Mouse (Mus musculus) erythroid progenitor cell, adult 5-6 weeks (primary cell): Measurements from ENCODE around the gene Zfp354b. TPM values are rescaled to one million over a fixed set of nuclear protein-coding genes. Genes with fewer than 3 reads are reported as not detected.

Experiments used
- ATAC-seq: replicated peaks from 2 replicates; pipeline ENCODE4 v1.8.0; 2016; ENCODE audit warnings: moderate number of reproducible peaks, mild to moderate bottlenecking, moderate TSS enrichment, inconsistent platforms; ENCODE audit not compliant: poor library complexity, low FRiP score, severe bottlenecking
- total RNA-seq, 2 experiments: library from RNA; stranded (forward) in 1 of 2; stranded (reverse) in 1 of 2; fragments of 150-400 nt in 1 of 2; fragments of 186-747, 209-891 nt in 1 of 2; gene quantifications; 2 replicates each; pipeline versions ENCODE4 v1.2.3 to v1.2.4; 2015 to 2017; ENCODE audit warnings: low replicate concordance in 2 of 2

The Zfp354b gene
- total RNA-seq (2015; ENCODE audit: low replicate concordance) (not detected in 2 replicates), total RNA-seq (2017; ENCODE audit: low replicate concordance) (not detected in 2 replicates)

DNA sequence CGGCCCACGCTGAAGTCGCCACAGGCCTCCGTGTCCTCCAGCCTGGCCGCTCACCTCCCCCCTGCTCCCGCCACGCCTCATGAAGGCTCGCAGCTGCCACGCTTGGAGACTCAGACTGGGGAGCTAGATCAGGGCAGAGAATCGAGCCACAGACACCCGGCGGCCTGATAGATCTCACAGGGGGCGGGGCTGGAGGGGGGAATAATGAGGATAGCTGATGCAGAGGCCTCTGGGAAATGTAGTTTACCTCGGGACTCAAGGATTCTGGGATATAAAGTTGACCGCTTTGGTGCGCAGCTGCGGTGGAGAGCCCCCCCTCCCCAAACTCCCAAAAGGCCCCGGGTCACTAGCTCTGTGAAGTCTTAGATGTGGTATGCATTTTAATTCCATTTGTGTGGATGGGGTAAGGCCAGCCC lies at the start of gene Zfp354b:
Gene Zfp354b, minus strand, starts transcription at position 183 of the 416 bp plus-strand sequence.
- no peak for ATAC-seq

DNA sequence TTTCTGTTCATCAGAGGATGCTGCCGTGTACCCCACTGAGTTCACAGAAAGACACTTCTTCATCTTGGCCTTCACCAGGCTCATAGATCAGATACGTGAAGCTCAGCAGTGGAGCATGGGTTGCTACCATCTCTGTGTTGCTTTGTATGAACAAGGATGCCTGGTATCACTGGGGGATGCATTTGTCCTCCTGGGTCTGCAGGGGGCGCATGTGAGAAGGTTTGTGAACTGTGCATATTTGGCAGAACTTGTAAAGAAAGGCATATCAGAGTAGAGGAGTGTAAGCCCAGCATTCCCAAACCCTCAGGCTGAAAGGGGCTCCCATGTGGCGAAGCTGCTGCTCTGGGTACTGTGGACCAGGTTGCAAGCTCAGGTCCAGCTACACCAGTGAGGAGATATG lies 45.8 kb upstream of the Zfp354b start:
- no peak for ATAC-seq

DNA sequence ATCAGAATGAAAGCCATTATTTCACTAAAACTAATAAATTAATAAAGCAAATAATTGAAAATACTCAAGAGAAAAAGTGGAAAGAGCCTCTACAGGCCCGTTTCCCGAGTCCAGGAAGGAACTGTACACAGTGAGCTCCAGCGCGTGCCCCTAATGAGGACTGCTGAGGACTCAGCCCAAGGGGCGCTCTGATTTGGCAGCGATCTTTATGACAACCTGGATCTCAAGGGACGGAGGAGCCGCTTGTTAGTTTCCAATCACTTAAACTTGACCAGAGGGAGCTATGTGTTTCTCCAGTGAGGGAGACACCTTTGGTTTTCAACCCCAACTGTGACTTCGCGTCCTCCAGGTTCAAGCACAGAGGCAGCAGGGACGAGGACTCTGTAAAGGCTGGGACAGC lies 34.8 kb upstream of the Zfp354b start, which contains the start of gene Olfr1378:
Gene Olfr1378, plus strand, starts transcription at position 301 of the 400 bp plus-strand sequence.
- ATAC-seq: no peak

DNA sequence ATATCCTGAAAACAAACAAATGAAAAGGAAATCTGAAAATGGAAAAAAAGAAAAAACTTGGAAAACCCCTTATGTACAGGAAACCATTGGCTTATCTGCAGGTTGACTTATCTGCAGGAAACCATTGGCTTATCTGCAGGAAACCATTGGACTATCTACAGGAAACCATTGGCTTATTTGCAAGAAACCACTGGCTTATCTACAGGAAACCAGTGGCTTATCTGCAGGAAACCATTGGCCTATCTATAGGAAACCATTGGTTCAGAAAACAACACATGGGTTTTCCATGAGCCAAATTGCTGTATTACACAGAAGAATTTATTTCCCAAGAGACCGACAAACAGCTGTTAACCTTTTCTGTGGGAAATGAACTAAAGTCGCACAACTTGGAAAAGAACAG lies 33.5 kb upstream of the Zfp354b start:
- ATAC-seq: no peak

DNA sequence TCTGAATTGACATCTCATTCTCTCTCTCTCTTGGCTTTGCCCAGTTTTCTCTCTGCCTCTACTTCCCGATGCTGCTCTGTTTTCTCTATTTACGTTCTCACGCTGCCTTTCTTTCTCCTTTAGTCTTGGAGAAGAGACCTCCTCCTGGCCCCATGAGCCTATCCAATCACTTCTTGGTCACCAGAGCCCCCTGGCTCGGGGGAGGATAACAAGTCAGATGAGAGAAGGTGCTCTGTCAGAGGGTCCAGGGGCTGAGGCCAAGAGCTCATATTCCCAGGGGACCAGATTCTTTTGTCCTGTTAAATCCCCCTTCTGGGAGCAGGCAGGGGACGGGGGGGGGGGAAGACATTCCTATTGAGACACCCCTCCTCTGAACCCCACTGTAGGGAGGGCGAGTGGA lies 22.2 kb upstream of the Zfp354b start, which contains the start of gene Prop1:
Gene Prop1, minus strand, starts transcription at position 101 of the 400 bp plus-strand sequence.
- ATAC-seq: no peak

DNA sequence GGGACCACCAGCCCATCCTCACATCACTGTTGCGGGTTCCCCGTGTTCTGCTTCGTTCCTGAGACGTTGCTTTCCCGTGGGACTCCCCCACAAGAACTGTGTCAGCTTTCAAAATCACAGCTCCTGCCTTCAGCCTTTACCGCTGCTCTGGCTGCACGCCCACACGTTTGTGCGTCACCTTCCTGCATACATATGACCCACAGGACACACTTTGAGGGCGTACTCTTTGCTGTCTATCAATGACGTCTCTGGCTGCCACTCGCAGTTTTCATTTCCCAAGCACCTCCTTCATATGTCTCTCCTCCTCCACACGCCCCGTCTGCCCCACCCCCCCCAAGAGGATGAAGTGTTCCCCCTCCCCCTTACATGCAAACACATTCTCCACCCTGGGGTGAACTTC lies 20.9 kb upstream of the Zfp354b start:
- no peak for ATAC-seq

DNA sequence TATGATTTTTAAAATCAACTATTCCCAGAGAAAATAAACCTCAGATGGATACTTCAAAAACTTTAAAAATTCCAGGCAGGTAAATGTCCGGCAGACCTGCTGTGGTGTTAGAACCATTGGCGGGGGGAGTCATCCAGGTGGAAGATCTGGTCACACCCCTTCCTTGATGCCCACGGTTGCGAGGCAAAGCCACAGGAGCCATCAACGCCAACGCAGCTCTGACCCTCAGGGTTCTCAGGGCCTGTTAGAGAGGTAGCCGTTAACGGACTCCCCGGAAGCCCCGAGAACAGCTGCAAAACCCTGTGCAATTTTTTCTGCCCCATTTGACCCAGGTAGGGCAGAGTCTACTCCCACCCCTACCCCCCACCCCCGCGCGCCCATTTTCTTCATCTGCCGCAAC lies 12.1 kb upstream of the Zfp354b start, which contains the start of gene 4933414I15Rik:
Gene 4933414I15Rik, minus strand, starts transcription at position 260 of the 400 bp plus-strand sequence.
- ATAC-seq: no peak

DNA sequence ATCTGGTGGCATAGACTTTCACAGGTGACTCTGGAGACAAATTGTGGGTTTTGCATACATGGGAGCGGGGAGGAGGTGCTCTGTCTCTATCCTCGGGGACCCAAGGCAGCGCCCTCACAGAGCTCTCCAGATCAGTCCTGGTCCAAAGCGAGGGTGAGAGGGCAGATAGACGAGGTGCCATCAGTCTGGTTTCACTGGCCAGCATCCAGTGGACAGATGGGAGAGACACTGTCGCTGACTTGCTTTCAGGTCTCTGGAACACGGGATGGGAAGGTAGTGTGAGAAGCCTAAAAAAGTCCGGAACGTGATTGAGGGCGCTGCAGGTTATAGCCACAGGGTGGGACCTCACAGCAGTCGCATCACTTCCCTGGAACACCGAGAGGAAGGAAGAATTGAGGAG lies 11.0 kb upstream of the Zfp354b start:
- no peak for ATAC-seq

DNA sequence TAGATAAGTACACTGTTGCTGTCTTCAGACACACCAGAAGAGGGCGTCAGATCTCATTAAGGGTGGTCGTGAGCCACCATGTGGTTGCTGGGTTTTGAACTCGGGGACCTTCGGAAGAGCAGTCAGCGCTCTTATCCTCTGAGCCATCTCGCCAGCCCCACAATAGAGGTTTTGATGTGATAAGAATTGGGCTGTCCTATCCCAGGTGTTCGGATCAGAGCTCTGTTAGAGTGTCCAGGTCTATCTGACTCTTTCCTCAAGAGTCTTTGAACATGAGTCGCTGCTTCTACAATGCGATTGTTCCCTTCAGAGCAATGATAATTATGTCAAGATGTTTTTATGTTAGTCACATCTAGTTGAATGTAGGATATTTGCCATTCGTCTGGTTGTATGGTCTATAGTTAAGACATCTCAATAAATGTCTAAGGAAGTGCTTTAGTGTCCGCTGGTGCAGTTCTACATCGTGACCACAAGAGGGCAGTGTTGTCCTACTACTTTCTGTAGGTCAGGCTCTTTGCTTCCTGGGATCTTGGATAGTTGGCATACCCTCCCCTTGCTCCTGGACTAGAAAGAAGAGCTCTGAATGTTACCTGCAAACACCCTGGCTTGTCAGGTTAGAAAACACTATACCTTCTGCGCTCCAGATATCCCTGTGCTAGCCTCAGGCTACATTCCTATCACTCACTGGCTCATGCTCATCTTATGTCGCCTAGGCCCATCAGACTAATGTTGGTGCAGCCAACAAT lies 8.4 kb upstream of the Zfp354b start:
- ATAC-seq: 0 out of 2 replicates have a peak, but pooled peaks have one; percentile 39

DNA sequence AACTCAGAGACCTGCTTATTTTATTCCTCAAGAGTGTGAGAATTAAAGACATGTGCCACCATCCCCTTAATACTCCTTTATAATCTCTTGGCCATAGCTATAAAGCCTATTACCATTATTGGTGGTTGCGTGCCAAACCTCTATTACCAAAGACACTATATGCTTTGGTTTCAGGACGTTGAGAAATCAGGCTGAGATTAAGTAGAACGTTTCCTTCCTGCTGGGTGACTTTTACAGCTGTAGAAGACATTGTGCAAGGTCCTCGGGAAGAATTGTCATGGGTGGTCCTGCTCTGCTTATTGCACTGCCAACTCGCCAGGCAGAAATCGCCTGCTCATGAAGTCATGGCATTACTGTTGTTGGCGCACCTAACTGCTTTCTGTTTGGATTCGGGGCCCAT lies 7.0 kb upstream of the Zfp354b start:
- no peak for ATAC-seq

DNA sequence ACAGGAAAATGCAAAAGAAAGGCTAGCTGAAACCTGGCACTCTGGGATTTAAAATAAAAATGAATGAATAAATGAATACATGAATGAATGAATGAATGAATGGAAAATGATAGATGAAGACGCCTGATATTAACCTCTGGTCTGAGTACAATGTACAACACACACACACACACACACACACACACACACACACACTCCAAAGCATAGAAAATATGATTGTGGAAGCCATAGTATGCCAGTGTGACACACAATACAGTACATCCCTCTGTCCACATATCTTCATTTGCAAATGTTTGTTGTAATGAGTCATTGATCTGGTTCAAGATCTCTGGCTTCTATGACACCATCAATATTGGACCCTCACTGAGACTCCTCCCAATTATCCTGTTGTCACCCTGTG lies 607 bp upstream of the Zfp354b start:
- no peak for ATAC-seq

DNA sequence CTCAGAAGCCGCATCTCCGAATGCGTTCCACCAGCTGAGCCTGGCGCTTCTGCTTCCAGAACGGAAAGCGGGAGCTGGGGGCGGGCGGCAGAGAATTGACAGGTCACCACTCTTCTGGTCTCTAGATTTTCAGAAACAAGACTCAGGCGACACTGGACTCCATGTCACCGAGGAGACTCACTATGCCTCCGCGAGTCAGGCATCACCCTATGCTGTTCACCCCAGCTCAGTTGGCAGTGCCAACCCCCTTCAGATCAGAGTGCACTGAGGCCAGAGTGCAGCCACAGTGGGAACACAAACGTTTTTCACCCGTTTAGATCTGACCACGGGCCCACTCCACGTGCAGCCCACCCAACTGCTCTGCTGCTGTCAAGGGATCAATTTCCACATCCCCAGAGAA lies 412 bp downstream of the Zfp354b start:
- no peak for ATAC-seq

DNA sequence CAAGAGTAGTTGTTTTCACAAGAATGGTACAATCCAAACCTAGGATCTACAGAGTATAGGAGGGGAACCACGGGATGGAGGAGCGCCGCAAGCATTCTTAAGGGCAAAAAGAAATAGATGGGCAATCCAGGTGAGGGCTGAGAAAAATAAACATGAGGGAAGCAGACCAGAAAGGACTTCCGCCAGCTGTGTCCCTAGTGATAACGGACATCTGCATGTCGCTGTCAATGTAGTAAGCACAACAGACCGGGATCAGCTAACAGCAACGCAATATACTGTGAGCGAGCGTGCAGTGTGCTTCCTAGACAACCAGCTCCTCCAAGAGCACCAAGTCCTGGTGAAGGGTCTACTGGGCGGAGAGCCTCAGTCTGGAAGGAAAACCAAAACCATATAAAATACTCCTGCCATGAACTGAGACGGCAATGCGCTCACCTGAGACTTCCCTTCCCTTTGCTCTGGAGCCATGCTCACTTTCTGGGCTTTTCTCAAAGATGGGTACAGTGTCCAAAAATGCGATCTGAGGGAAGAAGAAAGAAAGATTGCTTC lies 891 bp downstream of the Zfp354b start:
- no peak for ATAC-seq

DNA sequence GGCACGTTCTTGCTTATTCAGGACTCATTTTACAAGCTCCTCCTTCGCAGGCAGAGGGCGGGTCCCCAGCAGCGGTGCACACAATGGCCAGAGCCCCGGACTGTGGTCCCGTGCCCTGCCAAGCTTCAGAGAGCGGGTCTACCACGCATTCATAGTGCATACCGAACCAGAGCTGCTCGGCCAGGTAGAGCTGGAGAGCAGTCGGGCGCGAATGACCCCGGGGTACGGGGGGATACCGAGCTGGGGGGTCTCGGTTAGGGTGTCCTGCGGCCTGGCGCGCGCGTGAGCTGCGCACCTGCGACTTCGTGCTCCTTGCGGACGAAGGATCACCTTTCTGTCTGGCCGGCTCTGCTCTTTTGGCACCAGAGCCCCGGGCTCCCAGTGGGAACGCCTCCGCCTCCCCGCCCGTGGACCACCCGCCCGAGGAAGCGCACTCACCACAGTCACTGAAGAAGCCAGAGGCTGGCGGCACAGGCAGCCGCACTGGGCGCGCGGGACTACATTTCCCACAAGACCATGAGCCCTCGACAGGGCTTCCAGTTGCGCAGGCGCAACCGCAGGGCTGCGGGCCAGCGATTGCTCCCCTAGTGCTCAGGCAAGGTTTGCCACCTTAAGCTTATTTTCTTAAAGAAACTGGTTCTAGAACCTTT lies 15.6 kb downstream of the Zfp354b start, which contains the start of gene Zfp2:
Gene Zfp2, minus strand, starts transcription at position 495 of the 650 bp plus-strand sequence.
- no peak; the same call in 1 of the 2 replicates for ATAC-seq

DNA sequence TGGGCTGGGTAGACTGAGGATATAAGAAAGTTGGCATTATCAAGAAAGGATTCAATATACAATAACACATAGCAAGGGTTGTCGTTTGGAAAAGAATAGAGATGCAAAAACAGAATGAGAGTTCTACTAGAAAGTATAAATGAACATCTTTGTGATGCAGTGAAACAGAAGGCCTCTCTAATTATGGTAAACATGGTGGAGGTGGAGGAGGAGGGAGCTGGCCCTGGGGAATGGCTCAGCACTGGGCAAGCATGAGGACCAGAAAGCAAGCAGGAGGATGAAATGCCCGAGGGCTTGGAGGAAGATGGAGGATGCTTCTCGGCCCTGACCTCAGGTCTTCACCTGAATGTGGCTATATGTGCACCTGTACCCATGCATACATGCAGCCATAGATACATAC lies 17.0 kb downstream of the Zfp354b start:
- no peak for ATAC-seq

DNA sequence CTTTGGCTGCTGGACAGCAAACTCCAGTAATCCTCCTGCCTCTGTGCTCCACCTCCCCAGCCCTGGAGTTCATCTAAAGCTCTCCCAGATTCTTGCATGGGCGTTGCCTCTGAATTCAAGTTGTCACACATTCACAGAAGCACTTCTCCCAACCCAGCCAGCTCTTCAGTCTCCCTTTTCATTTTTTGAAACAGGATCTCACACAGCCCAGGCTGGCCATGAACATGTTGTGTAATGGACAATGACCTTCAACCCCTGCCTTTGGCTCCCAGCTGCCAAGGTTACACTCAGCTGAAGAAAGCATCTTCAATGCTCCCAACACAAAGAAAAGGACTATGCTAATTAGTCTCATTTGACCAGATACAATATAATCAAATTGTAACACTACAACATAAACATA lies 18.1 kb downstream of the Zfp354b start:
- ATAC-seq: no peak

DNA sequence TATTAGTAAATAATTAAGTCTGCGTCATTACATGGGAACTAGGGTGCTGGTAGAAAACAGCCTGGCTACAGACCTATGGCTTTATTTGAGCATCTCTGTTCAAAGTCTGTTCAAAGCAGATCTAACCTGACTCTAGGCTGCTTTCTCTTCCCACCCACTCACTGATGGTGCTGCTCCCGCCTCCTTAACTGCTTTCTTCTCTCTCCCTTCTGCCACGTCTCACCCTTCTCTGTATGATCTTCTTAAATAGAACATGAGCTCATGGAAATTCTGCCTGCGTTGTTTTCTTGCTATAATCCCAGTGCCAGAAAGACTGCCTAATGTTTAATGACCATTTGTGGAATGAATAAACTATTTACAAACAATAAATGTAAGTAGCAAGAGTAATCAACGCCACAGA lies 23.3 kb downstream of the Zfp354b start:
- no peak for ATAC-seq

DNA sequence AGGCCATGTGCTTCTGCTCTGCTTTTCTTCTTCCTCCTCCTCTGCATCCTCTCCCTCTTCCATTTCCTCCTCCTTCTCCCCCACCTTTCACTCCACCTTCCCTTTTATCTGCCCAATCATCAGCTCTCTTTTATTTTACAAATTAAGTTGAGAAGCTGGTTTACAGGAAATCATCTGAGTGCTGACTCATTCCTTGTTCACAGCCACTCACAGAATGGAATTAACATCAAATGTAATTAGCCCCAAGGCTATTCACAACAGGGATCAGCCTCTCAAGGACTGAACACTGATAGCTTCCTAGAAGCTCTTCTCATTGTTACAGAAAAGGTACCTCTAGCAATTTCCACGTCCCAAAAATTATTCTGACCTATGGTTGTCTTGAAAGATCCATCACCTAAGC lies 34.1 kb downstream of the Zfp354b start:
- ATAC-seq: no peak

DNA sequence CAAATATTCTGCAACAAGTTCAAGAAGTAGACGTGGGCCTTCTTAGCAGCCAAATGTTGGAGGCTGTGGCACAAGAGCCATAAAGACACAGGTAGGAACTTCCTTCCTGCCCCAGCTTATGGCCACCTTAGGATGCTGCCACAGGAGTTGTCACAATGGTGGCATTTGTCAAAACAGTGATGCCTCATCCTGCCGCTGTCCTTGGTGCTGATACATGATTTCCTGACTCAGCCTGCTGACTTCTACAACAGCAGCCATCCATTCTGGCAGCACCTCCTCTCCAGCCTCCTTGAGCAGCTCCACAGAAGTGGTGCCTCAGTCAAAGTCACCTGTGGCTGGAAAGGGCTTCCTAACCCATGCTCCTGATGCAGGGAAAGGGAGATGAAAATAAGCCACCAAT lies 39.0 kb downstream of the Zfp354b start:
- ATAC-seq: no peak

DNA sequence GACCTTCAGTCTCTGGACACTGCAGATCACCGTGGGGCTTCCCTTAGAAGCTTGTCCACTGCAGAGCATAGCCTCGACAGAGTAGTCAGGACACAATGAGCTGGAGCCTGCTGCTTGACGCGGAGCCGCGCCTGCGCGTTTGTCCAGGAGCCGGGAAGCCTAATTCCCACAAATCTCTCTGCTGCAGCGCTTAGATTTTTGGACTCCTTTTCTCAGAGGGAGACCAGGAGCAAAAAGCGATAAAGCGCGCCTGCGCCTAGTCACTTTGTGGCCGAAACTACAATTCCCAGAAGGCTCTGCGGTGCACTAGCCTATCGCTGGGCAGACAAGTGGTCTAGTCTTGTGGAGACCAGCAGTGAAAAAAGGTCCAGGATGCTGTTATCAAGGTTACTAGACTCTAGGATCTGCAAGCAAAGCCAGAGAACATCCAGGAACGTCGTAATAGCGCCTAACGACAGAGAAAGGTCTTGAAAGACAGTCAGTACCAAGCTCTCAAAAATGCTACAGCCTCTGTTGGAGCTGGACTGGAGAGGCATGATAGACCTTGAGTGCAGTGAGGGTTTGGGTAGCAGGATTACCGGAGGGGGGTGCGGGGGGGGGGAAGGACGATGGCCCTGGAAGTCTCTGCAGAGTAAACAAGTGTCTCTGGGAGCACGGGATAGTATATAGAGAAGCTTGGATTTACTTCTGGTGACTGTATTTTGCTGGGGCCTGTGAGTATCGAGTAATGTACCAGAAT lies 43.9 kb downstream of the Zfp354b start, which contains the start of gene Zfp454:
Gene Zfp454, minus strand, starts transcription at position 262 of the 739 bp plus-strand sequence.
- ATAC-seq: no peak
